Mouse (Mus musculus) cerebellum, adult 9-11 months (tissue): ENCODE measurements around the gene Lrrc8c.

Source experiments
- DNase-seq: peaks from one replicate; pipeline ENCODE4 v3.0.0; 2022

Gene Lrrc8c

DNA sequence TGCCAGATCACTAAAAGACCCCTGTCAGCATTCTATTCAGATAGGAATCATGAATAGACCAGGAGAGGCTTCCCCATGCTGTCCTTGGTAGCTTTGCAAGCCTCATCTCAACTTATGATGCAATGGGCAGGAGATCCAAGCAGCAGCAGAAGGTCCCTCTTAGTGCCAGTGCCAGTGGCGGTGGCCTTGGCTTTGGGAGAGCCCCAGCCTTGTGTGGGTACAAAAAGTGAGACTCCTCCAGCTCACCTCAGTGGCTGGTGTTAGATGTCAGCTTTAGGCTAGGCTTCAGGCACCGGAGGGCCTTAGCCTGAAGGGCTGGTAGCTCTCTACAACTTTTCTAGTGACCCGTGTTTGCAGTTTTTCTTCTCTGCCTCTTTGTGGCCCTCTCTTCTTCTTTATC lies 18.1 kb upstream of the Lrrc8c start:
- no peak for DNase-seq

DNA sequence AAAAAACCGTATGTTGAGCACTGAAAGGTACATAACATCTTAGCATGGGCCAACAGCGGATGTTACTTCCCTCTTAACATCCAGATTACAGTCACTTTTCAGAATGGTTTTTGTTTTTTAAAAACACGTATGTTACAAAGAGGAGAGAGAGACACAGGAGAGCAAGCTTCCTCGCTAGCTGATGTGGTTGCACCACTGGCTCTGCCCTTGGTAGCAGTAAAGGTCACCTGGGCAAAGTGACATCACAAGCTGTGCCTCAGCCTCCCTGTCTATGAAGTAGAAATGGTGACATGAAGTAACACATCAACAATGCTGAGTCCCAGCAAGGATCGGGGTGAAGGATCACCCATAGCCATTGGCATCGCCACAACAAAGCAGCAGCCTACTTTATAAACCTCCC lies 10.4 kb upstream of the Lrrc8c start:
- no peak for DNase-seq

DNA sequence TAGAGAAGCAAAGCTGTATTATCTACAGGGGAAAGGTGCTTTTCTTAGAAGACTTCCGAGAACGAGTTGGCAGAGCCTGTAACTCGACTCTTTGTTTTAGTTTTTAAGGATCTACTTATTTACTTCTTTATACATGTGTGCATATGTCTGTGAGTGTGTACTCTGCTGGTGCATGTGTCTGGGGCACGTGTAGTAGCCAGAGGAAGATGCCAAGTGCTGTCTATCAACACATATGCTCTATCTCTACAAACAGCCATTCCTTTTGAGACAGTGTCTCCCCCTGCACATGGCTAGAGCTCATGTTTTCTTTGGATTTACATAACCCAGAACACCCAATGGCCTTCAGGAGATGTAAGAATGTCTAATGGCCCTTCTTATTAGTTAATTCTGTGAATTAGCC lies 6.9 kb upstream of the Lrrc8c start:
- DNase-seq: no peak

DNA sequence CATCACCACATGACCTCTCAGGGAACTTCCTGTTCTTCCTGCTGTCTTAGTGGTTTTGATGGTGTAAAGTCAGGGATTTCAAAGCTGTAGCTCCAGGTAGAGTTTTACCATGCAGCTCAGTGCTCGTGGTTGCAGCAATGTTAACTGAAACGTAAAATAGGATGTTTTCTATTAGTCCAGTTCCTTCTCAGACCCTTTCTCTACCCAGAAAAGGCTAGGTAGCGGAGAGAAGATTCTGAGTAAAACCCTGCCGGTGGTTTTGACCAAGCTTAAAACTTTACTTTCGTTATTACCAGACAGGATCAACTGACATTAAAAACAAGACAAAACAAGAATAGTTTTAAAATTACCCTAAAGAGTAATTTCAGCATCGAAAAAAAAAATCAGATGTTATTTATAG lies 3.7 kb upstream of the Lrrc8c start:
- no peak for DNase-seq

DNA sequence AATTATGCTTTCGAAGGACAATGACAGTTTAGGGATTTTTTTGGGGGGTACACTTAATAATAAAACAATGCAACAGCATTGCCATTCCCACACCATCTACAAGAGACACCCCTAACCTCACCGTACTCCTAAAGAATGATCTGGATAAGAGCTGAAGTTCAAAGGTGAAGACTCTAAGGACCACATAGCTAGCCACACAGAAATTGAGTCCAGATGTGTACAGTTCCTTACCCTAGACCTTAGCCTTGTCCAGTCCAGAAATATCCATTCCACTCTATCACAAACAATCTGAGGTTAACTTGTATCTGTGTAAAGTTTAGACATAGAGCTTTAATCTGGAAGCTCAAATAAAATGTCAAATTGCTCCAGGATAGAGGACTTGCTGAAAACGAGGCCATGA lies 2.9 kb upstream of the Lrrc8c start:
- no peak for DNase-seq

DNA sequence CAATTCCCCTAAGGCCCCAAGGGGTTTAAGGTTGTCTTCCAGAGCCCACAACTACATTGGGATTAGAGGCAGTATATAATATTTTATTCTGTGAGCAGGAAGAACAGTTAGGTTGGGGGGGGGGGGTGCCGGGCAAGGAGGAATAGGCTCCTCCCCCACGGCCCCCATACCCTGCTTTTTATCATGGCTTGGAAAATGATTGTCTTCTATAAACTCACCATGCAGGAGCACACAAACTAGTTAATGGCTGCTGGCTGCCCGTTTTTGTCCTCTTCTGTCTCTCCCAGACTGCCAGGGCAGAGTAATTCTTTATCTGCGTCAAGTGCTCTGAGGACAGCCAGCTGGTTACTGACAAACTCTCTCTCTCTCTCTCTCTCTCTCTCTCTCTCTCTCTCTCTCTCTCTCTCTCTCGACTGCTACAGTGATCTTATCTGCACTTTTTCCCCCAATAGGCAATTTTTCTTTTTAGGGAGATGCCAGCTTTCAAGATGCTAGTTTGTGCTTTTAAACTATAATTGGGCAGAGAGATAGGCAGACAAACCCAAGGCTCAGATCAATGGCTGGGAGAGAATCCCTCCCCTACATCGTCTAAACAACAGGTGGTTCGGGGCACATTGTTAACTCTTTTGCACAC lies 1.1 kb upstream of the Lrrc8c start:
- no peak for DNase-seq

DNA sequence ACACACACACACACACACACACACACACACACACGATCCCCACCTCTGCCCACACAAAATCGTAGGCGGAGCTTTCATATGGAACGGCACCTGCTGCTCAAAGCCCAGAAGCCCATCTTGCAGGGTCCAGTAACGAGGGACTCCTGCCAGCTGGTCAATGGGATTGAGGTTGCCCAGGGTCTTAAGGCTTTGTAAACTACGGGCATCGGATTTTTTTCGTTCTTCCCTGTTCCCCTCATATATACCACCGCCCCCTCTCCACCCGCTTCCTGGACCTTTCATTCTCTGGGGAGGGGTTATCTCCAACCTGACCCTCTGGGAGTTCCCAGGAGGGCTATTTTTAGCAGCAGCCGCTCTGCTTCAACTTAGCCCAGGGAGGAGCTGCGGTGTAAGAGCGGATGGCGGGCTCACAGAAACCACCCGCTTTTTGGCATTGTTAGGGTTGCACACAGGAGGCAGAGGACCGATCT lies 527 bp upstream of the Lrrc8c start:
- DNase-seq: no peak

DNA sequence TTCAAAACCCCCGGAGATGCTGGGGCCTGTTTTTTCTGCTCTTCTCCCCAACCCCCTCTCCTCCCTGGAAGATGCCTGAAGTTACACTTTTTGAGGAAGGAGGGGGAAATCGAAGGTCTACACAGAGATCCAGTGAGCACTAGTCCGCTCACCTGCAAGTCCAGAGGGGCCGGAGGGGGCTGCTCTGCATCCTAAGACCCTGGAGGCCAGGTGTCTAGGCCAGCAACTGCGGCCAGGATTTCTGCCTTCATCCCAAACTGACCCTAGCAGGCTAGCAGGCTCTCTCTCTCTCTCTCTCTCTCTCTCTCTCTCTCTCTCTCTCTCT lies 750 bp downstream of the Lrrc8c start:
- DNase-seq: no peak

DNA sequence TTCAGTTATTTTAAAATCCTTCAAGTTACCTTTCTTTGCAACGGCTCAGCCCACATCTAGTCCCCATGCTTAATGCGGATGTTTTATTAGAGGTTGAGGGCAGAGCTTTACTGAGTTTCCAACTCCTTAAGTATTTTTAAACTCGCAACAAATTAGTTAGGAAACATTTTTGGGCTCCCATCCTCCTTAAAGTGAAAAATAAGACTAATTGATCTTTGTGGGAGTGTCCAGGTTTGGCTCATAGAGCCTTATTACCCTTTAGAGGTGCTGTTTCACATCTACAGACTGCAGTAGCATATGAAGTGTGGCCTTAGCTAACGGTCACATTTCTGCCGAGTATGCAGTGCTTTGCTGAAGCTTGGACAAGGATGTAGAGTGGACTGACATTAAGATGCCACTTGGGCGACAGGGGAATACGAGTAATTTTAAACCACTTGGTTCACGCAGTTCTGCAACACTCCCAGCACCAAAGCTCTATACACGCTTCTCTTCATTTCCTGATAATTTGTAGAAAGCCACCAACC lies 1.3 kb downstream of the Lrrc8c start:
- no peak for DNase-seq

DNA sequence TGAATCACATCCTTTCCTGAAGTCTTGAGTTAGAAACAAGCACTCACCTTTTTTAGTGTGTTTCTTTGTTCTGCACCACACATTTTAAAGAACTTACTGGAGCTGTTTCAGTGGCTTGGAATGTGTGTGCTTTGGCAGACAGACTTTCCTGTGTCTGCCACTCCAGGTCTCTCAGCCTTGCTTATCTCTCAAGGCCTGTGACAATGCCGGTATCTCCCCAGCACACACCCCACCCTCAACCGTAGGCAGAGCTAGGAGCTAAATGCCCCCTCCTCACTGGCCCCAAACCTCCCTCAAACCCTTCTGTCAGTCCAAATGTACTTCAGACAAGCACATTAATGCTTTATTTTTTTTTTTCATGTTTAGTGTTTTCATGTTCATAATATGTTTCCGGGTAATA lies 4.3 kb downstream of the Lrrc8c start:
- DNase-seq: no peak

DNA sequence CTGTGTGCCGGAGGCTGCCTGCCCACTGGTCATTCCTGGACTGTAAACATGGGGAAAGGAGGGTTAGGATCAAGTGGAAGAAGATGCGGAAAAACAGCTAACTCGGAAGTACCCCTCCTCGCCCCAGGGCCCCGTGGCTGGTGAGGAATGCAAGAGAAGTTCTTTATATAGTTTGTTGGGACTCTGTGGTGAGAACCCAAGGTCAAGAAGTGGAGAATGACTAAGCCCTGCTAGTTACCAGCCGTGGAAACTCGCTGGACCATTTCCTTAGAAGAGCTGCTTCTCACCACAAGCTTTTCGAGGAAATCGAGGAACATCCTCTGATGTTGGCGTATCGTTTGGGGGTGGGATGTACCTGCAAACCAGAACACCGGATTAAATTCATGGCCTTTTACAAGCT lies 5.8 kb downstream of the Lrrc8c start:
- no peak for DNase-seq

DNA sequence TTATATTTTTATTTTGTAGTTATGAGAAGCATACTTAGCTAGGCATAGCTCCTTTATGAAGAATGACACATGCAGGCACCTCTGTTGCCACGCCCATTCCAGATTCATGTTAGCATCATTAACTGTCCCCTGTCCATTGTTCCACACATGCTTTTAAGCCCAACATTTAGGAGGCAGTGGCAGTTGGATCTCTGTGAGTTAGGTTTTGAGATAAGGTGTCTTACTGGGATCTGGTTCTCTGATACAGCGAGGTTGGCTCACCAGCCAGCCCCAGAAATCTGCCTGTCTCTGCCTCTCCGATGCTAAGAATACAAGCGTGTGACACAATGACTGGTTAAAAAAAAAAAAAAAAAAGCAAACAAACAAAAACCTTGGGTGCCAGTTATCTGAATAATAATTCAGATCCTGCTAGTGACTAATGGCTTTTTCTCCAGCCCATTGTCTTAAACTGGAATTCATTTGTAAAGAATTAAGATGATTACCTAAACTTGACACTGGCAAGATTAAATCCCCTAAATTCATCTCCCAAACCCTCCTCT lies 7.0 kb downstream of the Lrrc8c start:
- no peak for DNase-seq

DNA sequence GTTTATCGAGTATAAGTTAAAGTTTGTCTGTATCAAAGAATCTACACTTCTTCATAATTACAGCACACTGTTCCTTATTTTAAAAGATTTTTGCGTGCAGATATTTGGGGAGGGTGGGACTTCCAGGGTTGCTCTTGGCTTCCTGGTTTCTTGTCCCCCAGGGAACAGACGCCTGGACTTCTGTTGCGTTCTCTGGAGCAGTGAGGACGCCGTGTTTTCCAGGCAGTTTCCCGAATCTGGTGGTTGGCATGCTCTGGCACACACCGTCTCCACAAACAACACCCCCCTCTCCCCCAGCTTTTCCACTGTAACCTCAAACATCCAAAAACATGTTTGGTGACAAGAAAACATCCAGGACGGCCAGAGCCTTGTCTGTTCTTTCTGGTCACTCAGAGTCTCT lies 7.6 kb downstream of the Lrrc8c start:
- no peak for DNase-seq

DNA sequence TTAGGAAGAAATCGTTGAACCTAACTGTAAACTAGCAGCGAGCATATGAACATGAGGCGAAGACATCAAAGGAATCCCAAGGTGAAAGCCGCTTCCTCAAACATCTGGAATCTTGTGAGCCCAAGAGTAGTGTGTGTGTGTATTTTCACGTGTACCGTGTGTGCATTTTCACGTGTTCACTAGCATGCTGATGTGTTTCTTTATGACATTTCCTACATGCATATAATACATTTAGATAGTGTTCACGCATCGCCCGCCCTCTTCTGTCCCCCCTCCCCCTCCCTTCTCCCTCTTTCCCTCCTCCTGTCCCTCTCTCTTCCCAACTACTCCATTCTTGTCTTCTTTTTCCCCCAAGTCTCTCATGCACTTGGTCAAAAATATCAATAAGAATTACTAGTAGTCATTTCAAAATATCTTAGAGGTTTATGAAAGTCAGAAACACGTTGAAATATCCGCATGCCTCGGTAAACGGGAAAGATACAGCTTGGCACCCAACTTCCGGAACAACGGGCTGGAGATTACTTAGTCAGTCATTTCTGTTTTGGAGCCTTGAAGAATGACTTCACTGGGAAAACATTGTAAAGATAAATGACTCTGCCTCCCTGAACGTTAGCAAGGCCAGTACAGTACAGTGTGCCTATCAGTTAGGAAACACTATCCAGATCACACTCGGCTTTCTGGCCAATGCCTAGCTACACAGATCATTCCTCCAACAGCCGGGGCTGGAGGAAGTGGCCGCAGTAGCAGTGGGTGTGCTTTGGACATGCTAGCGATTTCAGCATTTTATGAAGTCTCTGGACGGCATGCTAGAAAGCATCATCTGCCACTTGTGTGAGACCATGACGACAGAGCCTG lies 8.5 kb downstream of the Lrrc8c start:
- no peak for DNase-seq

DNA sequence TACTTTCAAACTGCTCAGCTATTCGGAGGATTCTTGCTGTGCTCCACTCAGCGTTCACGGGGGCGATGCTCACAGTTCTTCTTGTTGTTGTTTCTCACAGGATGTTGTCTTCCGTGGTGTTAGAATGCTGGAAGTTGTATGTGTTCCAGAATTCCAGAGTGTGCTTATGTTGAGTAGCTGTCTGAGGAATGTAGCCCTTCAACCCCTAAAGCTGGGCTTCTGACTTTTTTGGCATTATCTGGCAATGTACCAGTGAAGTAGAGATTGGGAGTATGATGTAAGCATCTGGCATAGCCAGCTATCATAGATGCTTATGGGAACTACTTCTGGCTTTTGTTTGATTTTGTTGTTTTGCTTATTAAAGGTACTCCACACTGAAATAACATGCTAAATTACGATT lies 11.4 kb downstream of the Lrrc8c start:
- no peak for DNase-seq

DNA sequence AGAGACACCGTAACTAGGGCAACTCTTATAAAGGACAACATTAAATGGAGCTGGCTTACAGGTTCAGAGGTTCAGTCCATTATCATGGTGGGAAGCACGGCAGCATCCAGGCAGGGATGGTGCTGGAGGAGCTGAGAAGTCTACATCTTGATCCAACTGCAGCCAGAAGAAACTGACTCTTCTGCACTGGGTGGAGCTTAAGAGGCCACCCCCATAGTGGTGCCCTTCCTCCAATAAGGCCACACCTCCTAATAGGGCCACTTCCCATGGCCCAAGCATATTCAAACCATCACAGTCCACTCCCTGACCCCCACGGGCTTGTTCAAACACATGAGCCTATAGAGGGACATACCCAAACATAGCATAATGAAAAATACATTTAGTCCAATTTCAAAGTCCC lies 16.0 kb downstream of the Lrrc8c start:
- DNase-seq: no peak

DNA sequence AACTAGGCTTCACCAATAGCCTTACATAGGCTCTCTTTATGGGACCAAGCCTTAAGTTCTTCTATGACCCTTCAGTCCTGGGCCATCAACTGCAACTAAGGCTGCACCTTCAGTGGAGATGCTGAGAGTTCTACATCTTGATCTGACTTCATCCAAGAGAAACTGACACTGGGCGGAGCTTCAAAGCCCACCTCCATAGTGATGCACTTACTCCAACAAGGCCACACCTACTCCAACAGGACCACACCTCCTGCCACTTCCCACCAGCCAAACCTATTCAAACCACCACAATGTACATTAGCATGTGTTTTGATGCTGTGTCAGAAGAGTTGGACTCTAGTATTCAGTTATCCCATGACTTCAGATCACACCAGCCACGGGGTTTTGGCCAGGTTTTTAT lies 17.0 kb downstream of the Lrrc8c start:
- DNase-seq: no peak

DNA sequence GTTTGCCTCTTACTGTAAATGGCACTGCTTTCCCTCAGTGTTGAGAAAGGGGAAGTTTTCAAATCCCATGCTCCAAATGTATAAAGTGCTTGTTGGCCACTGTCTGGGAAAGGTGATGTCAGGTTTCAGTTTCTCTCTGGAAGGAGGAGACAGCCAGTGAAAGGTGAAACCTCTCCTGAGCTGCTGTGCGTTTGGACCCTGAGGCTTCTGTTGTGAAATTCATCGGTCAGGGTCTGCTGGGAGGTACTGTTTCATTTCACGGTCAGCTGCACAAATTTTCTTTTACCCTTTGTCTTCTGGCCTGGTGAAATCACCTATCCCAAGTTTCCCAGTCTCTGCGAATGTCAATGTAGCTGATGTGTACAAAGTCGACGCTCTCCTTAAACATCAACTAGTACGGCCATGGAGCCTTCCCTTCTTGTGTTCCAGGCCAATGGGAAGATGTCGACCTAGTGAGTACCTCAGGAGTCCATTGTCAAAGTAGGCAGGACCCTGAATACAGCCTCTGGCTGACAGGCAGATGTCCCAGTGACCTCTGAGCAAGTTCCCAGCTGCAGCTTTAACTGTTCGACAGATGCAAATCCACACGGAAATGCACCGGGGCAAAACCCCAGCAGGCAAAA lies 18.0 kb downstream of the Lrrc8c start:
- no peak for DNase-seq

DNA sequence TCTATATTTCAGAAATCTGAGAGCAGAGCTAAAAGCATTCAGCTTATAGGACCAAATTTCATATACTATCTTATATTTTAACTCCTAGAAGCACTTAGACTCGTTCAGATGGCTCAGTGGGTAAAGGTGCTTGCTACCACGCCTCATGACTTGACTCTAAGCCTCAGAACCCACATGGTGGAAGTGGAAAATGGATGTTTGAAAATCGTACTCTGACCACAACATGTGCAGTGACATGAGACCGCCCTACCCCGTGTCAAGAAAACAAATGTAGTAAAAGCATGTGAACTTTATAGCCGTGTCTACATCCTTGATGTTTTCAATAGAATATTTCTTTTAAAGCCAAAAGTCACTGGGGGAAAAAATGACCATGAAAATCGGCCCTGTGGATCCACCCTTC lies 21.9 kb downstream of the Lrrc8c start:
- DNase-seq: no peak

DNA sequence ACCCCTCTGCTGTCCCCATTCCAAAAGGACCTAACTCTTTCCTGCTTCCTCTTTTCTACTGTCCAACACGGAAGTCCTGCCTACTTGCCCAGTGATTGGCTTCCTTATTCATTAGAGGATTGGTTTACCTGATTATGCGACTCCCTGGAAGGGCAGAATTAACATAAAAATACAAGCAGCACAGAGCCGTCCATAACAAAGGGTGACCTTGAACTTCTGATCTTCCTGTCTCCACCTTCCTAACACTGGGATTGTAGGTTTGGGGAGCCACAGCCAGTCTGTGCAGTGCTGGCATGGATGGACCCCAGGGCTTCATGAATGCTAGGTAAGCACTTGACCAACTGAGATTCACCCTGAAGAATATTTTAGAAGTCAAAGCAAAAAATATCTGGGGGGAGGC lies 25.9 kb downstream of the Lrrc8c start:
- no peak for DNase-seq

DNA sequence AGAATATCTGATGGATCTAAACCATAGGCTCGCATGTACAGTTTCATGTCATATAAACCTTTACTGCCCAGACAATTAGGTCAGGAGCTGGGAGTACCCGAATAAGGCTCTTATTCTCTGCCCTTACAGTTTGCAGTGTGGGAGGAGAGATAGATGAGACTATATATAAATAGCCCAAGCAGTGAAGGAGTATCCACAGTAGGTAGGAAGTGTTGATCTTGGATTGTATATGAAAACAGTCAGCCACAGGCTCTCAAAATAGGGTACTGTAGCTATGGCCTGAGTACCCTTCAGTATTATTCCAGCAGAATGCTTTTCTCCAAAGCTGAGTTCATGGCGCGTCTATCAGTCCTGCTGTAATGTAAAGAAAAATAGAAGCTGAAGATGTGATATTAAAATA lies 27.9 kb downstream of the Lrrc8c start:
- DNase-seq: no peak

DNA sequence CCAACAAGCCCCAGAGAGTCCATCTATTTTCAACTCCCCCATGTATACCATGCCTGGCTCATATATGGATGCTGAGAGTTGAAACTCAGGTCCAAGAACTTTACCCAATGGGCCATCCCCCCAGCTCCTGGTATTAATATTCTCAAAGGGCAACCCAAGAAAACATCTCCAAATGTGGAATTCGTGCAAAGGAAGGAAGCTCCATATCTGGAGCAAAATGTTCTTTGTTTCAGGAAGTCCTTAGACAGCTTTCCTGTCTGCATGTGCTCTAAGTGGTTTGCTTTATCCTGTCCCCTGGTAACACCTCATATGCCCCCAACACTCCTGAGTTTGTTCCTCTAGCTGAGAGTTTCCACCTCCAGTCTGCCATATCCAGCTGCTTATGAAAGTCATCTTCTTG lies 32.6 kb downstream of the Lrrc8c start:
- DNase-seq: no peak

DNA sequence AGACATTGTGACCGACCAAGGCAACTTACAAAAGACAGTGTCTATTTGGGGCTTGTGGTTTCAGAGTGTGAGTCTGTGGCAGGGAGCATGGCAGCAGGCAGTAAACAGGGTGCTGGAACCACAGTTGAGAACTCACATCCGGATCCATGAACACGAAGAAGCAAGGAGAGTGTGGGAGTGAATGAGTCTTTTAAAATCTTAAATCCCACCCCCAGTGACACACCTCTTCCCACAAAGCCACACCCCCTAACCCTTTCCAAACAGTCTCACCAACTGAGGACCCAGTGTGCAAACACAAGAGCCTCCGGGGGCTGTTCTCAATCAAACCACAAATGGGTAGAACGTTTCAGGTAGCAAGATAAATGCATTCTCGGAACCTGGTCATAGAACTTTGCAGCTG lies 37.1 kb downstream of the Lrrc8c start:
- DNase-seq: no peak

DNA sequence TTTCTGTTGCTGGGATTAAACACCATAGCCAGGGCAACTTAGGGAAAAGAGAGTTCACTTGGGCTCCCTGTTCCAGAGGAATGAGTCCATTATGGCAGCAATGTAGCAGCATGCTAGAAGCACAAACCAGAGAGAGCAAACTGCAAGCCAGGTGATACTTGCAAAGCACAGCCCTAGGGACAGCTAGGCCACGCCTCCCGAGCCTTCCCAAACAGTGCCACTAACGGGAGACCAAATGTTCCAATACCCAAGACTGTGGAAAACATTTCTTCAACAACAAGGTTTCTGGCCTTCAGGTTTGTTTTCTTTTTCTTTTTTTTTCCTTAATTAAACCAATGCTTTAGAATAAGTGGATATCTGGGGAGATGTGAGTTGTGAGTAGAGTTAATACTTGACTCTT lies 38.2 kb downstream of the Lrrc8c start:
- DNase-seq: no peak
